Mouse (Mus musculus): Measurements from ENCODE around the gene Olfr1126. TPM values are rescaled to one million over a fixed set of nuclear protein-coding genes. Genes with fewer than 3 reads are reported as not detected.

Olfr1126 gene
- total RNA-seq (2012; rRNA removed) (not detected in 2 replicates), polyA plus RNA-seq (2012; ENCODE audit: insufficient read depth in 1 of 2, insufficient read length in 2 of 2, low read depth in 1 of 2, low replicate concordance in 2 of 2, missing spikeins in 1 of 2) (not detected)

- Histone ChIP-seq H3K79me2 (ENCODE audit: control insufficient read depth, insufficient read depth, low read length, poor library complexity) (no peaks in the 10 kb centered on the region), H3K27me3 (ENCODE audit: control insufficient read depth in 1 of 2, insufficient read depth in 2 of 2, low read length in 2 of 2) (no peaks in the 10 kb centered on the region), H3K36me3 (ENCODE audit: control insufficient read depth in 1 of 2, insufficient read depth in 2 of 2, low read length in 2 of 2) (no peaks in the 10 kb centered on the region), H3K4me3 (ENCODE audit: control insufficient read depth in 1 of 2, insufficient read depth in 1 of 2, low read depth in 2 of 2, low read length in 2 of 2) (no peak within 1 kb of the TSS), H3K4me1 (ENCODE audit: control insufficient read depth in 1 of 2, insufficient read depth in 2 of 2, low read length in 2 of 2) (no peaks in the 10 kb centered on the region), H3K27ac (ENCODE audit: control insufficient read depth, low read depth, low read length) (no peak within 1 kb of the TSS), H3K9ac (ENCODE audit: control insufficient read depth, low read depth, low read length, poor library complexity, severe bottlenecking) (no peak within 1 kb of the TSS), H3K9me3 (replicated peaks; ENCODE audit: insufficient read depth, low read length) (no peaks in the 10 kb centered on the region)
- no peak for DNase-seq (ENCODE audit: low read depth, low spot score)
- TF ChIP-seq MXI1 (IDR thresholded peaks at IDR 0.05; ENCODE audit: low read depth, low read length) (no peak), UBTF (IDR thresholded peaks at IDR 0.05; ENCODE audit: borderline replicate concordance, insufficient read depth, low read depth, low read length) (no peak), ETS1 (IDR thresholded peaks at IDR 0.05; ENCODE audit: low read depth, low read length) (no peak), MYC (IDR thresholded peaks at IDR 0.05; ENCODE audit: low read depth, low read length) (no peak)
These were observed at the start of gene Olfr1126 for GRCm38 (mm10) chr2:87453662-87454061. Gene Olfr1126 (plus strand): TSS chr2:87453962.

GRCm38 (mm10) chr2:87416335-87416734 lies 37.4 kb upstream of the Olfr1126 start, which contains the start of gene Olfr1123:
Gene Olfr1123 (plus strand): TSS chr2:87416635.
- no peaks in the 10 kb centered on the region for H3K4me1 ChIP-seq (ENCODE audit: control insufficient read depth in 1 of 2, insufficient read depth in 2 of 2, low read length in 2 of 2)
- H3K79me2 ChIP-seq (ENCODE audit: control insufficient read depth, insufficient read depth, low read length, poor library complexity), result no peaks in the 10 kb centered on the region
- TF ChIP-seq KAT2A (conservative IDR thresholded peaks at IDR 0.05; ENCODE audit: low read depth, low read length) (no peak), MAFK (IDR thresholded peaks at IDR 0.05; ENCODE audit: borderline replicate concordance, low read depth, low read length) (no peak), ZMIZ1 (IDR thresholded peaks at IDR 0.05; ENCODE audit: low read depth, low read length) (no peak), SIN3A (IDR thresholded peaks at IDR 0.05; ENCODE audit: low read length) (no peak)
- DNase-seq (ENCODE audit: low read depth, low spot score), result no peak
- no peaks in the 10 kb centered on the region for H3K36me3 ChIP-seq (ENCODE audit: control insufficient read depth in 1 of 2, insufficient read depth in 2 of 2, low read length in 2 of 2)
- H3K4me3 ChIP-seq (ENCODE audit: control insufficient read depth in 1 of 2, insufficient read depth in 1 of 2, low read depth in 2 of 2, low read length in 2 of 2), result no peak within 1 kb of the TSS
- no peak within 1 kb of the TSS for H3K27ac ChIP-seq (ENCODE audit: control insufficient read depth, low read depth, low read length)
- H3K9me3 ChIP-seq (replicated peaks; ENCODE audit: insufficient read depth, low read length), result no peaks in the 10 kb centered on the region
- H3K9ac ChIP-seq (ENCODE audit: control insufficient read depth, low read depth, low read length, poor library complexity, severe bottlenecking), result no peak within 1 kb of the TSS
- H3K27me3 ChIP-seq (ENCODE audit: control insufficient read depth in 1 of 2, insufficient read depth in 2 of 2, low read length in 2 of 2), result no peaks in the 10 kb centered on the region

GRCm38 (mm10) chr2:87429975-87430374 lies 23.8 kb upstream of the Olfr1126 start, which contains the start of gene Olfr1124:
Gene Olfr1124 (plus strand): TSS chr2:87430275.
- no peak within 1 kb of the TSS for H3K9ac ChIP-seq (ENCODE audit: control insufficient read depth, low read depth, low read length, poor library complexity, severe bottlenecking)
- TF ChIP-seq MYB (IDR thresholded peaks at IDR 0.05; ENCODE audit: low read depth, low read length) (no peak), EP300 (IDR thresholded peaks at IDR 0.05; ENCODE audit: low read depth in 1 of 2, low read length in 2 of 2) (no peak), POLR2AphosphoS5 (IDR thresholded peaks at IDR 0.05; ENCODE audit: borderline replicate concordance, low read depth, low read length) (no peak), SIN3A (IDR thresholded peaks at IDR 0.05; ENCODE audit: low read length) (no peak), UBTF (IDR thresholded peaks at IDR 0.05; ENCODE audit: borderline replicate concordance, insufficient read depth, low read depth, low read length) (no peak), RAD21 (IDR thresholded peaks at IDR 0.05; ENCODE audit: low read depth, low read length) (no peak)
- no peaks in the 10 kb centered on the region for H3K9me3 ChIP-seq (replicated peaks; ENCODE audit: insufficient read depth, low read length)
- H3K4me1 ChIP-seq (ENCODE audit: control insufficient read depth in 1 of 2, insufficient read depth in 2 of 2, low read length in 2 of 2), result no peaks in the 10 kb centered on the region
- no peaks in the 10 kb centered on the region for H3K27me3 ChIP-seq (ENCODE audit: control insufficient read depth in 1 of 2, insufficient read depth in 2 of 2, low read length in 2 of 2)
- H3K79me2 ChIP-seq (ENCODE audit: control insufficient read depth, insufficient read depth, low read length, poor library complexity), result no peaks in the 10 kb centered on the region
- no peak for DNase-seq (ENCODE audit: low read depth, low spot score)
- H3K27ac ChIP-seq (ENCODE audit: control insufficient read depth, low read depth, low read length), result no peak within 1 kb of the TSS
- no peaks in the 10 kb centered on the region for H3K36me3 ChIP-seq (ENCODE audit: control insufficient read depth in 1 of 2, insufficient read depth in 2 of 2, low read length in 2 of 2)
- H3K4me3 ChIP-seq (ENCODE audit: control insufficient read depth in 1 of 2, insufficient read depth in 1 of 2, low read depth in 2 of 2, low read length in 2 of 2), result no peak within 1 kb of the TSS
